Mouse (Mus musculus): ENCODE data around the gene Pcp4l1. TPM values are rescaled to one million over a fixed set of nuclear protein-coding genes. Genes with fewer than 3 reads are reported as not detected.

Pcp4l1 gene
- polyA plus RNA-seq, 1 experiment from 2014 or later, result 2.3 TPM

DNA sequence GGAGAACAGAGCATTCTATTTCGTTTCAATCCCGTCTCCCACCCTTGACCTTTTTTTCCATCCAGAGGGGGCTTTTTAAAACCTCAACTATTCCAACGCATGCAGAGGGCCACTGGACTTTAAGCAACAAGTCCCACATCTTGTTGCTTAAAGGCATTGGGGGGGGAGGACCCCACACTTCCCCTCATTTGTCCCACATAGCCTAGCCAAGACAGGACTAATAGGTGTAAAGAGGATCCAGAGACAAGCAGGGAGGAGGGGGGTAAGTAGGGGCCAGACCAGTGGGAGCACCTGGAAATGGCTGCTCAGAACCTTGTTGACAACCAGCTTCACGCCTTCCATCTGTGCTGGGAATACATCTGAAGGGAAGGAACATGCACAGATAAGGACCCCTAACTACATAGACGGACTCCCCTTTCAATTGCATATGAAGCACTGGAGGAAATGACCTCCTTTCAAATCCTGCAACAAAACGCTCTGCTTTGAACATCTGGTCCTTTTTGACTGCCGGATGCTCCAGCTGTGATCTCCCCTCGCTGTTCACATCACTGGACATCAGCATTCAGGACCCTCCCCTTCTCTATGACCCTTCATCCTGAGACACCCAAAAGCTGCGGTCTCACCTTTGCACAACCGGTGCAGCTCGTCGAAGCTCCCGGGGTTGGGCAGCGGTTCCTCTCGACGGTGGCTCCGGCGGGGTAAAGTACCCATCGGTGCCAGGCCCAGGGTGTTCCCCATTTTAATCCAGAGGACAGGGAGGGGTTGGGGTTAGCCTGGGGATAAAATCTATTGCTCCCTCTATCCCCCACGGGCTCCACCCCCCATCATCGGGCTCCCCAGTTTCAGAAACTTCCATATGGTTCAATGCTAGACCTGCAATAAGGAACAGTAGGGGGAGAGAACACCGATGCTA lies 25.5 kb upstream of the Pcp4l1 start:
- peak; percentile 21 for DNase-seq (ENCODE audit: low spot score)

DNA sequence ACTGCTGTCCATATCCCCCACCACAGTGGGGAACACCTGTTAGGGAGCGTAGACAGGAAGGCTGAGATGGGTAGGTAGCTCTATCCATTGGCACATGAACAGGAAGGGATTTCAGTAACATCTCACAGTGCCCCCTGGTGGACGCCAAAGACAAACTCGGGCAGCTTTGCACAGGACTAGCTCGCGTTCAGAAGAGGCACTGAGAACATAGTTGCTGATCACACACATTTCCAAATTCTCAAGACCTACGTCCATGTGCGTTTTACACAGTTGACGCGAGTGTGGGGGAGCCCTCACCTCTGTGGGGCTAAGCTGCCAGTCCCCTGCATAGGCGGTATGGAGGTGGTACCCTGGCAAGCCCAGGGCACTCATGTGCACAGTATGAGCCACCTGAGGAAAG lies 24.8 kb upstream of the Pcp4l1 start:
- DNase-seq (ENCODE audit: low spot score), result peak; percentile 82

DNA sequence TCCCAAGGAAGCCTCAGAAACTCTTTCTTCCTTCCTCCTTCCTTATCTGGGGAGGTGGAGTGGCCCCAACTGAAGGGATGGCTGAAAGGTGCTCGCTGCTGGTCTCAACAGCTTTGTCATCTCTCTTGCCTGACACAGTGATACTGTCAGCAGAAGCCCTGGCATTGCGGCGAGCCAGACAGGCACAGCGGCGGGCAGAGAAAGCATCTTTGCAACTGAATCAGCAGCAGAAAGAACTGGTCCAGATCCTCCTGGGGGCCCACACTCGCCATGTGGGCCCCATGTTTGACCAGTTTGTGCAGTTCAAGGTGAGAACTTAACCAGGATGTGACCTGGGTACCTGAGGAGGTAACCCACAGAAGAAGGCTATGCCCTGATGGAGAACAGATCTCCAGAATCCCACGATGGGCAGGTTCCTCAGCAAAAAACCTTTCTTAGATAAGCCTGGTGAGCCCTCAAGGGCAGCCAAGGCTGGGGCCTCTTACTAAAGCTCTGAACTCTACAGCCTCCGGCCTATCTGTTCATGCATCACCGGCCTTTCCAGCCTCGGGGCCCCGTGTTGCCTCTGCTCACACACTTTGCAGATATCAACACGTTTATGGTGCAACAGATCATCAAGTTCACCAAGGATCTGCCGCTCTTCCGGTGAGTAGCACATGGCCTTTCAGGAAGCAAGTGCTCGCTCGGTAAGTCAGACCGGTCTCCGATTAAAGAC lies 20.3 kb upstream of the Pcp4l1 start:
- DNase-seq (ENCODE audit: low spot score), result no peak

DNA sequence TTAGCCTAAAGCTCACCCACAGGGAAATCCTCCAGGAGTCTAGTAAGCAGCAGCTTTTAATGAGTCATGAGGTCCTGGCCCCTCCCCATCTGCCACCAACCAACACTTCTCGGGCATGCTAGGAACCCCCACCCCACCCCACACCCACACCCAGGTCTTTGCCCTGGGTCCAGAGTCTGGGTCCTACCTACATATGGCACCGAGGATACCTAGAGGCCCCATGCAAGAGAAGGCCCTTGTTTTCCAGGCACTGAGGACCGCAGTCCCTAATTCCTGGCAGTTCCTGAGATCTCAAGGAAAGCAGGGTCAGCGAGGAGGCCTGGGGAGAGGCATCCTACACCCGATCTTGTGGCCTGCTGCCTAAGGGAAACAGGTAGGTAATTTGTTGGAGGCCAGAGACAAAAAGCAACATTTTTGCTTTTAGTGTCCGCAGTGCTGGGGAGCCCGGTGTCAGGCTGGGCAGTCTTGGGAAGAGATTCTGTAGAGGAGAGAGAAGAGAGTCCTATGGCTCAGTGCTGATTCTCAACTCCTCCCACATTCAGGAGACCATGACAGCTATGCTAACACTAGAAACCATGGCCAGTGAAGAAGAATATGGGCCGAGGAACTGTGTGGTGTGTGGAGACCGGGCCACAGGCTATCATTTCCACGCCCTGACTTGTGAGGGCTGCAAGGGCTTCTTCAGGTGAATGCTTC lies 17.9 kb upstream of the Pcp4l1 start, which contains the start of gene Nr1i3:
Gene Nr1i3 (plus strand): TSS at position 170 of the 696 bp plus-strand sequence.
- no peak for DNase-seq (ENCODE audit: low spot score)

DNA sequence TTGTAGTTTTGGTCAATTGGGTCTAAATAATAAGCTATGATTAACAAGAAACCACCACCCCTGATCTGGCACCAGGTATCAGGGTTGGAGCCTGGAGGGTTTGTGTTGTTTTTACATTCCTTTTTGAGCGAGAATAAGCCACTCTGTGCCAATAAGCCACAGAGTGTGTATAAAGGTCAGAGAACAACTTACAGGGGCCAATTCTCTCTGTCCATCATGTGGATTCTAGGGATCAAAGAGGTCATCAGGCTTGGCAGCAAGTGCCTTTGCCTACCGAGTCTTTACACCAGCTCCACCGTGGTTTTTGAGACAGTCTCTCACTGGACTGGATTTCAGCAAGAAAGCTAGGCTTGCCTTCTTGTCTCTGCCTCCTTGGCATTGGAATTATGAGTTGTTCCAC lies 16.8 kb upstream of the Pcp4l1 start:
- no peak for DNase-seq (ENCODE audit: low spot score)

DNA sequence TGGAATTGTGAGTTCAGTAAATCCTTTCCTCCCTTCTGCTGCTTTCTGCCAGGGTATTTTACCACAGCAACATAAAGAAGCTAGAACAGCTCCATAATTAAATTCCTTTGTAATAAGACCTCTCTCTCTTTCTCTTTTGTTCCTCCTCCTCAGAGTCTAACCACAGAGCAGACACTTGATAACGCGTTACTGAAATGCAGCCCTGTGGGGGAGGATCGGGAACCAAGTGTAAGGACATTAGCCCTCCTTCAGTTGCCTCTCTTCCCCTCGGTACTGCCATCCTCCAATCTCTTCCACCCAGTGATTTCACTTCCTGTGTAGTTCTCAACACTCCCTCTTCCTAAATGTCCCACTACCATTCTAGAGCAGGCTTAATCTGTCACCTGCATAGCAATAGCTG lies 13.3 kb upstream of the Pcp4l1 start:
- DNase-seq (ENCODE audit: low spot score), result no peak

DNA sequence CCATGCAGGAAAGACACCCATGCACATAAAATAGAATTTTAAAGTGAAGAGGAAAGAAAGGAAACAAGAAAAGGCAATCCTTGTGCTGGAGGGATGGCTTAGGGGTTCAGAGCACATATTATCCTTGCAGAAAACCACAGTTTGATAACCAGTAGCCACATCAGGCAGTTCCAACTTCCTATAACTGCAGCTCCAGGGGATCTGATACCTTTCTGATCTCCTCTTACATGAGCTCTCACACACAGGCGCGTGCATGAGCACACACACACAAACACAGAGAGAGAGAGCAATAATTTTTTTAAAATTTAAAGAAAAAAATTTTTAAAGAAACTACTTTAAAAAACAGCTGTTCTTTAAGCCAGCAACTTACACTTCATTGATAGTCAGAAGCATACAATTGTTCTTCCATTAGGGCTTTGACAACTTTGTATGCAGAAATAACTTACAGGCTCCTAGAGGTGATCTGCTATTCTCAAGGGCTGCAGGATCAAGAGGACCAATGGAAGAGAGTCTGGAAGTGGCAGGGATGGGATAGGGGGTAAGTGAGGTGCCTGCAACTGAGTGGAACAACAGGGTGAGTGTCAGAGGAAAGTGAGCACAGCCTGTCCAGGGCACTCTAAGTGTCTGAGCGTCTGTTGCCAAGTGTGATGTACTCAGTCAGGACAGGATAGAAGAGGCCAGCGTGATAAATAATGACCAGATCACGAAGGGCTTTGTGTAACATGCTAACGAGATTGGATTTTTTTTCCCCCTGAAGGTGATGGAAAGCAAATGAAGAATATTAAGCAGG lies 9.8 kb upstream of the Pcp4l1 start:
- DNase-seq (ENCODE audit: low spot score), result no peak

DNA sequence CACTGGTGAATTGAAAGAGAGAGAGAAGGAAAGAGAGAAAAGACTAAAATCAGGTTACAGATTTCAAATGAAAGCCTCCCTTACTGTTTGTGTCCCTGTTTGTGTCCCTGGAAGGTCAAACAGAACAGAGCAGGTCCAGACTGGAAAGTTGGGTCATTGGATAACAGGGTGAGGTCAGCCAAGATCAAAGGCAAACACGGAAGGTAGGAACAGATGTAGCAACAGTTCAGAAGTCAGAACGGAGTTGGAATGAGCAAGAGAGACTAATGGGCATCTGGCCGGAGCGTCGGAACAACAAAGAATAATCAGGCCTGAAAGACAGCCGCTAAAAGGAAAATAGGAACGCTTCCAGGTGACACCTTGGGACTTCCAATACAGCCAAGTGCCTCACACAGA lies 8.2 kb upstream of the Pcp4l1 start:
- no peak for DNase-seq (ENCODE audit: low spot score)

DNA sequence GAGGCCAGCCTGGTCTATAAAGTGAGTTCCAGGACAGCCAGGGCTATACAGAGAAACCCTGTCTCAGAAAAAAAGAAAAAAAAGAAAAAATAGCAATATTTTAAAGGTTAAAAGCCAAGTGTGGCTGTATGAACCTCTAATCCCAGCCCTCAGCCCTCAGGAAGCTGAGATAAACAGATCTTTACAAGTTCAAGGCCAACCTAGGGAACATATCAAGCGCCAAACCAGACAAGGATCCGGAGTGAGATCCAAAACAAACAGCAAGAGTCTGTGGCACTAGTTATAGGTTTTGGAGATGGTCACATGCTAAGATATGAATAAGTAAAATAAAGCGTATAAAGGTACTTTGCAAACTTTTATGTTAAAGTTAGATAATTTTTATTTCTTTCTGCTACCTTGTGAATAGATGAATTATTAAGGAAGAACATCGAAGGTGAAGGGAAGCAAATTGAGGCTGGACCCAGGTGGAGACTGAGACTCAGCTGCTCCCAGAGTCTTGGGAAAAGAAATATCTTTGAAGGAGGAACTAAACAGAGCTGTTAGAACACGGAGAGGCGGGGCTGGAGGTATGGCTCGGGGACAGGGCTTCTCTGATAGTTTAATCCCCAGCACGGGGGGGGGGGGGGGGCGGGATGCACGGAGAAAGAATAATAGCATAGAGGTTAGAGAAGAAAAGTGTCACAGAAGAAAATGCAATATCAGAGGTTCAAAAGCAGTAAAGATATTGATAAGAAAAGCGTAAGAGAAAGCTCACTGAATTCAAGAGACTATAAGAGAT lies 7.6 kb upstream of the Pcp4l1 start:
- DNase-seq (ENCODE audit: low spot score), result no peak

DNA sequence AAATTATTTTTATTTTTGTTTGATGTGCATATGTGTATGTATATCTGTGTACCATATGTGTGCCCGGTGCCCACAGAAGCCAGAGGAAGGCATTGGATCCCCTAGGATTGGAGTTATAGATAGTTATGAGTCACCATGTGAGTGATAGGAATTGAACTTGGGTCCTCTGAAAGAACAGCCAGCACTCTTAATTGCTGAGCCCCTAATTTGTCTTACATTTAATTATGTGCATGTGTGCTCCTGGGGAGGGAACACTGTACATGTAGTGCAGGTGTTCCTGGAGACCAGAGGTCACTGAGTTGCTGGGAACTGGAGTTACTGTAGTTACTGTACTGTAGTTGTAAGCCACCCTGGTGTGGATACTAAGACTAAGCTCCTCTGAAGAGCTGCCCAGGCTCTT lies 4.7 kb upstream of the Pcp4l1 start:
- no peak for DNase-seq (ENCODE audit: low spot score)

DNA sequence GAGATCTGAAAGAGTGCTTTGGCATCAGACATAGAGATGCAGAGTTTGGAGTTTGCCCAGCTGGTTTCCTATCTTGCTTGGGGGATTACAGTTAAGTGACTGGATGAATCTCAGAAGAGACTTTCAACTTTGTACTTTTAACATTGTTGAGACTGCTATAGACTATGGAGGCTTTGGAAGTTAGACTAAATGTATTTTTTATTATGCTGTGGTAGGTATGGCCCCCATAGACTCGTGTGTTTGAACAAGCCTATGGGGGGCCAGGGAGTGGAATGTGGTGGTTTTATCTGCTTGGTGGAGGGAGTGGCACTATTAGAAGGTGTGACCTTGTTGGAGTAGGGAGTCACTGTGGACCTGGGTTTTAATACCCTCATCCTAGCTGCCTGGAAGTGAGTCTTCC lies 3.5 kb upstream of the Pcp4l1 start:
- DNase-seq (ENCODE audit: low spot score), result no peak

DNA sequence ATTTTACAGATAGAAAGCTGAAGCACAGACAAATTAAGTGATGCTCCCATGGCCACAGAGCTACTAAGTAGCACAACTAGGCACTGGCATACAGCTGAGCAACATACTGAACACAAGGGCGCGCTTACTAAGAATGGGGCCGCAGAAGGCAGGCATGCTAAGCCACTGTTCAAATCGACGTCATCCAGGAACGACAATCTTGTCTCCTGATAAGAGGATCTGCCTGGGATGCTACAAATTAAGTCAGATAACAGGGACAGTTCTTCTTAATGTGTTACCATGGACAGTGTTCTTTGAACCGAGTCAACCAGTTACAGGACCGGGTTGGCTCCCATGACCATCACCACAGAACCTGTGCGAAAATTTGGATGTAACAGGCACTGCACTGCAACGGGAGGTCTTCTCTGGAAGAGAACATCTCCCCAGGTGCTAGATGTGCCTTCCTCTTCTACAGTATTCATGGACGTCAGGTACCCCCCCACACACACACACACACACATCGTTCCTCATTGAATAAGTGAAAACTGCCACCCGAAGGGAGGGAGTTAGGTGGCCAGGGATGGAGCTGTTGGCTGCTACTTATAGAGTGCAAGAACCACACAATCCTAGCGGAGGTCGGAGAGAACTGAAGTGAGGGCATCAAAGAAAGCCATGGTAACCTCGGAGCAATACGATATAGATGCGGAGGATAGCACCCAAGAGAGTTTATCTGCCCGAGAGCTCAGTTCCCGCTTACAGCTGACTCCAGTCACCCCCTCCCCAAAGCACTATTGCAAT lies 834 bp downstream of the Pcp4l1 start:
- DNase-seq (ENCODE audit: low spot score), result no peak

DNA sequence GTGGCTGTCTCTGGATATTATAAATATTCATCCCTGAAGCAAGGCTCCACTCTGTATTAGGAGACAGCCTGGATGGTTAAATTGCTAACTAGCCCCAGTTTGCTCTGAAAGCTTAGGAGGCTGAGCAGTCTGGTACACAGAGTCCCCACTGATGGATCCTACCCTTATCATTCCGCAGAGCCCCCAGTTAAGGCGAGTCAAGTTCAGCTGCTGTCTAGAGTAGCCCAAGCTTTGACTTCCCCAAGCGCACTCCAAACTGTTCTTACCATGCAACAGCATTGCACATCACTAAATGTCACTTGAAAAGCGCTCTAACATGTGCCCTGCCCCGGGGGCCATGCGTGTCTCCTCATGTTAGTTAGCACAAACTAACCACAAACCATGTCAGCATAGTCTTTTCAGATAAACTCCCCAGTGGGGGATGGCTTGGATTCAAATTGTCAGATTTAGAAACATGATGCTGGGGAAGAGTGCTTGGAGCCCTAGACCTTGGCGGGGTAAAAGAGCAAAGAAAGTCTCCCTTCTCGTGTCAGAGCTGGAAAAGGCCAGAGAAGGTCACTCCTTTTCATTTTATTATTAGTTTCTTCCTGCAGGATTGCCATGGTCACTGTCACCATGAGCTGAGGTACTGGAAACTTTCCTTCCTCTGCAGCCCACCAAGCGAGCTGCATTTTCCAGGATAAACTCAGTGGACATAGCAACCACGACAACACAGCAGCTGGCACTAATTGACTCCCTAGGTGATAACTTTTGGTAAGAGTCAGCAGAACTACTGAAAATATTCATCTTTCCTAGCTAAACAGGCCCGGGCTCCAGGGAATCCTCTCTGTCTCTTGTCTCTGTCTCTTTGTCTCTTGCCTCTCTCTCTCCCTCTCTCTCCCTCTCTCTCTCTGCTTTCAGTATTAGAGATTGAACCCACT lies 1.9 kb downstream of the Pcp4l1 start:
- no peak for DNase-seq (ENCODE audit: low spot score)

DNA sequence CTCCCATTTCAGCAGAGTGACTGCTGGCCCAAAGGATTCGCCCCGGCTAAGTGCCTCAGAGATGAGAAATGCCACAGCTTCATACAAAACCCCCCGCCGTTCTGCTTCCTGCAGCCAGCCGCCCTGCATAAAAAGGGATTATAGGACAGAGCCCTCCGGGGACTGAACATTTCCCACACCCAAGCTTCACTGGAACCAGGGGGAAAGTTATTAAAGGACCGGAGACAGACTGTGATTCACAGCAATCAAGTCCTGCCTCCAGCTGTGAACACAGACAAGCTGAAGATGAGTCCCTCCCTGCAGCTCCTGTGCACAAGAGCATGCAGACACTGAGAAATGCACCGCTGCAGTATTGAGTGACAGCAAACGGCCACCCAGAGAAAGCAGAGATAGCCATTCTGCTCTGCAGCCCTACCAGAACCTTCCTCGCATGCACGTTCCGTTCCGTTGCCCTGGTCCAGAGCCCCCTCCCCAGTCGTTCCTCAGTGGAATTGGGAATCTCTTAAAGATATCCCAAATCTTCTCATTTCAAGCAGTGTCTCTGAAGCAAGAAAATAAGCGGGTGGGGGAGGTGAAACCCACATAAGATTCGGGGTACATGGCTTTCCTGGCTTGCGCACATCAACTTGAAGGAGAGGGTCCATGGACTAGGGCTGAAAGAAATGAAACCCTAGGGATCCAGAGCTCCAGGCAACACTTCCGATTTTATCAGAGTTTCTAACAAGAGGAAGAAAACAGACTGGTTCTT lies 2.8 kb downstream of the Pcp4l1 start:
- no peak for DNase-seq (ENCODE audit: low spot score)

DNA sequence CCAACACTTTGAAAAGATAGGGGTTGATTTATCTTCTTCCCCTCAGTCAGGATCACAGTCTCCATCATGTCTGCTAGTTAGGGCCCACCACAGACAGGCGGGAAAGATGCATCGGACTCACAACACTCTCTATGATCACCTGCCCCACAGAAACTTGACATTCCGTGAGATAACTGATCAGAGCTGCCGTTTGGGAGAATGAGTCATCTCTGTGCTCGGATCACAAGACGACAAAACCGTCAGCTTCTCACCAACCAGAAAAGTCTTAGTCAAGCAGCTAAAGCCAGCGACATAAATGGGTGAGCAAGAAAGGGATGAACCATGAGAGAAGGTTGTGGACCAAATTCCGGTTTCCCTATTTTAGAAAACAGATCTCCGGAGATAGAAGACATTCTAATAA lies 3.8 kb downstream of the Pcp4l1 start:
- no peak for DNase-seq (ENCODE audit: low spot score)

DNA sequence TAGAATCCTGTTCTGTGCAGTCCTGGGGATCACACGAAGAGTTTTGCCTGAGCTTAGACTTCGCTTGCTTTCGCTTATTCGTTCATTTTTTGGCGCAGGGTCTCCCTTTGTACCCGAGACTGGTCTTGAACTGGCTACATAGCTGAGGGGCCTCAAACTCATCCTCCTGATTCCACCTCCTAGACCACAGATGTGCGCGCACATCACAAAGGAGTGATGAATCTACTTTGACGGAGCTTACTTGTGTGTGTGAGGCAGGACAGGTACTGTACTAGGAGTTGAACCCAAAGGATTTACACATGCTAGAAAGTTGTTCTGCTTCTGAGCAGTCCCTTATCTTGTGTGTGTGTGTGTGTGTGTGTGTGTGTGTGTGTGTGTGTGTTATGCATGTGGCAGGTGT lies 5.2 kb downstream of the Pcp4l1 start:
- no peak for DNase-seq (ENCODE audit: low spot score)

DNA sequence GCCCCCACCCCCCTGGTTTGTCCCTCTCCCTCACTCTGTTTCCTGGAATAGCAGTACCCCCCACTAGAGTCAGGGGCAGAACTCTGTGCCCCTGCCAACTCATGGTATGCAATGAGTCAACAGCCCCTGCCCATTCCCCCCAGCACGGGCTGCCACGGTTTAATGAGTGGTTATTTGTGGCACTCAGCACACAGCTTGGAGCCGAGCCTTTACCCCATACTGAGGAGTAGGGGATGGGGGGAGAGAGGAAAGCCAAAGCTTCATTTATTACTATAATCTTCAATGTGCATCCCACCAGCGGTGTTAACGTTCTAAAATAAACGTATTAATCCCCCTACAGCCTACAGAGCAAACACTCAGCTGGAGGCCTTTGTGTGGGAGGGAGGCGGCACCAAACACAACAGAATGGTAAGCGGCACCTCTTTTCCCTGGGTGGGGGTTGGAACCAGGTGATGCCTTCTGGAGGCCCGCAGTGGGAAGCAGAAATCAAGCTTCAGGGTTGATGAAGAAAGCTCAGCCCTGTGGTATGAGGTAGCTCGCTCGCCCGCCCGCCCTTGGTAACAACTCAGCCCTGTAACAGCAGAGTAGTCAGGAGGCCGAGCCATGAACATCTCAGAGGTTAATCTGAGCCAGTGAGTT lies 6.5 kb downstream of the Pcp4l1 start:
- no peak for DNase-seq (ENCODE audit: low spot score)
